Mouse (Mus musculus) kidney, postnatal 0 days (tissue): Measurements from ENCODE around the gene Snta1. TPM values are rescaled to one million over a fixed set of nuclear protein-coding genes. Genes with fewer than 3 reads are reported as not detected.

ENCODE experiments used
- ATAC-seq: fragments of 200-750 bp; cut with Nextera tagmentation; replicated peaks from 2 replicates; pipeline ENCODE4 v1.8.0; 2017; ENCODE audit warnings: low read depth, moderate number of reproducible peaks, moderate TSS enrichment, moderate library complexity; ENCODE audit not compliant: low FRiP score
- DNase-seq: peaks from one replicate; pipeline ENCODE4 v3.0.0-alpha.2; 2016; ENCODE audit warnings: low spot score
- H3K27ac ChIP-seq: fragments of 300-500 bp; sonication (generic); 2 replicates; pipeline ENCODE4 v1.5.1; 2014; ENCODE audit warnings: mild to moderate bottlenecking
- H3K27me3 ChIP-seq: fragments of 300-500 bp; sonication (generic); 2 replicates; pipeline ENCODE4 v1.6.1; 2014; ENCODE audit warnings: low read length, mixed read lengths; ENCODE audit not compliant: insufficient read depth
- H3K36me3 ChIP-seq: fragments of 300-500 bp; sonication (generic); 2 replicates; pipeline ENCODE4 v1.6.1; 2014; ENCODE audit warnings: low read length, mixed read lengths; ENCODE audit not compliant: insufficient read depth
- H3K4me1 ChIP-seq: fragments of 300-500 bp; sonication (generic); replicated peaks from 2 replicates; pipeline ENCODE4 v1.6.1; 2014; ENCODE audit warnings: antibody characterized with exemption, low read length, mixed read lengths; ENCODE audit not compliant: insufficient read depth
- H3K4me2 ChIP-seq: fragments of 300-500 bp; sonication (generic); 2 replicates; pipeline ENCODE4 v1.6.1; 2014; ENCODE audit warnings: mild to moderate bottlenecking, low read length, moderate library complexity, mixed read lengths
- H3K4me3 ChIP-seq: fragments of 300-500 bp; sonication (generic); replicated peaks from 2 replicates; pipeline ENCODE4 v1.5.1; 2014; ENCODE audit warnings: low read depth, low read length
- H3K9ac ChIP-seq: fragments of 300-500 bp; sonication (generic); 2 replicates; pipeline ENCODE4 v1.6.1; 2014; ENCODE audit warnings: low read depth, low read length
- H3K9me3 ChIP-seq: fragments of 300-500 bp; sonication (generic); replicated peaks from 2 replicates; pipeline ENCODE4 v1.6.1; 2016; ENCODE audit warnings: low read length, inconsistent platforms, mixed read lengths
- CTCF ChIP-seq: IDR thresholded peaks from 2 replicates; pipeline ENCODE4 v1.5.1; 2016; ENCODE audit warnings: antibody characterized with exemption, low read depth, mild to moderate bottlenecking, moderate library complexity
- WGBS: fragments of 180-500 bp; shearing (Covaris S2); extraction: QIAGEN DNeasy Blood & Tissue Kit; methylation state at CpG from one replicate; pipeline ENCODE4 v1.1.7; 2014; 5-methylcytosine and 5-hydroxymethylcytosine counted together
- polyA plus RNA-seq: library from polyadenylated mRNA; unstranded; fragments of >200 nt; fragmentation: Nextera tagmentation; extraction: Ambion mirVana; gene quantifications from 2 replicates; pipeline ENCODE4 v1.2.1, GENCODE M21; 2015

Snta1 gene
- polyA plus RNA-seq, 1 experiment from 2014 or later: 16.8 TPM

DNA sequence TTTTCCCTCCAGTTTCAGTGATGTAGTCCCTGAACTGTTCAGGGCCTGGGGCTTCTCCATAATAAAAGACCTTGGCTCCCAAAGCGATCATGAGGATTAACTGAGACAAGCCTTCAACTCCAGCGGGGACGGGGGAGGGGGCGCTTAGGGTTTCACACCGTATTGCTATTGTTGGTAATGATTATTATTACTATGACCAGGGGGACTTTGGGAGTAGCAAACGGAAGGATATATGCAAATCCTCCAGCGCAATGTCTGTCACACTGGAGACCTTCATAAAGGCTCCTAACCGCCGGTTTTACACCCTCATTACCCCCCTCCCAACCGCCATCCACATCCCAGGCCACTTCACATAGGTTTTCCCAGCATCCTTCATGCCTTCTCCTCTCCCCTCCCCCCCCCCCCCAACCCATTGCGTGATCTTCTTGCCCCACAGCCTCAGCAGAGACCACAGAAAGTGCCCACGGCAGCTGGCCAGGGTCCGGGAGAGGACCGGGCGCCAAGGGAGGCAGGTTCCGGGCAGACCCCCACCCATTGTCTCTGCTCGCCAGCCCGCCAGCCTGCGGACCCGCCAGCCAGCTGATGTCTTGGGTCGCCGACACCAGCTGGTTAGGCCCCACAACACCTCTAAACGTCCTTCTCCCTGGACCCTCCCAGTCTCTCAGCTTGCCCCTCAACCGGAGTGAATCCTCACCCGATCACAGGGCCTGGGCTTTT is 18.4 kb upstream of the Snta1 start:
- DNase-seq: peak; percentile 31
- no peaks in the 10 kb centered on the region for H3K27me3 ChIP-seq
- no peaks in the 10 kb centered on the region for H3K36me3 ChIP-seq
- peak overlapping the region; percentile 88 for H3K4me2 ChIP-seq
- H3K27ac ChIP-seq: peak overlapping the region; percentile 65; the same call in 1 of the 2 replicates
- ATAC-seq: peak; percentile 53; the same call in 1 of the 2 replicates
- H3K9me3 ChIP-seq: no peaks in the 10 kb centered on the region
- 0 out of 2 replicates have a peak, but pooled peaks cover 5% of the 10 kb centered on the region for H3K4me1 ChIP-seq
- no peak for TF ChIP-seq CTCF
- peak overlapping the region; percentile 71 for H3K9ac ChIP-seq
- peak overlapping the region; percentile 41 for H3K4me3 ChIP-seq
- WGBS: 6% methylated on average over 25 of the region's 25 CpGs

DNA sequence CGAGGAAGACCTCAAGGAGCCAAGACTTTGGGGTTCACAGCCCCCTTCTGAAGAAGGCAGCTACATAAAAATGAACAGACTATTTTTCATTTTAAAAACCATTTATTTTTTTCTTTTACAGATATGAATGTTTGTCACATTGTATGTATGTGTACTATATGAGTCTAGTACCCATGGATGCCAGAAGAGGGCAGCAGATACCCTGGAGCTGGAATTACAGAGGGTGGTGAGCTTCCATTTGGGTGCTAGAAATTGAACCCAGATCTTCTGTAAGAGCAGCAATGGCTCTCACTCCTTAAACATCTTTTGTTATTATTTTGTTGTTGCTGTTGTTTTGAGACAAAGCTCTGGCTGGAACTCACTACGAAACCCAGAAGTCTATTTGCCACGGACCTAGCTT is 17.6 kb upstream of the Snta1 start:
- TF ChIP-seq CTCF: peak; percentile 44; the same call in 1 of the 2 replicates
- WGBS: 87% methylated on average over 3 of the region's 3 CpGs
- H3K4me2 ChIP-seq: no peak overlapping the region
- H3K4me1 ChIP-seq: 0 out of 2 replicates have a peak, but pooled peaks cover 5% of the 10 kb centered on the region
- H3K27ac ChIP-seq: no peak overlapping the region
- no peak overlapping the region for H3K4me3 ChIP-seq
- no peaks in the 10 kb centered on the region for H3K36me3 ChIP-seq
- no peak overlapping the region for H3K9ac ChIP-seq
- DNase-seq: no peak
- no peak for ATAC-seq
- H3K27me3 ChIP-seq: no peaks in the 10 kb centered on the region
- H3K9me3 ChIP-seq: no peaks in the 10 kb centered on the region

DNA sequence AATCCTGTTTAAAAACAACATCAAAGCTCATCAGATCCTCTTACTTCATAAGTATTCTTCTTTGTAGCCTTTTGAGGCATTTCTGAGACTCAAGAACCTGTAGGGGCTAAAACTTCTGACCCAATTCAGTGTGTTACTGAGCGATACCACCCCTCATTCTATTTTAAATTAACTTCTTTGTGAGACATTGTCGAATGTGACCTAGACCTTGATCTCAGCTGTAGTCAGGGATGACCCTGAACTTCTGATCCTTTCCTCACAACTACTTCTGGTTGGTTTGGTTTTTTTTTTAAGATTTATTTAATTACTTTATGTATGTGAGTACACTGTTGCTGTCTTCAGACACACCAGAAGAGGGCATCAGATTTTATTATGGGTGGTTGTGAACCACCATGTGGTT is 15.6 kb upstream of the Snta1 start:
- TF ChIP-seq CTCF: no peak
- Histone ChIP-seq H3K4me2 (no peak overlapping the region), H3K27ac (no peak overlapping the region), H3K36me3 (no peaks in the 10 kb centered on the region), H3K9ac (no peak overlapping the region), H3K9me3 (no peaks in the 10 kb centered on the region), H3K4me3 (no peak overlapping the region), H3K4me1 (0 out of 2 replicates have a peak, but pooled peaks cover 5% of the 10 kb centered on the region), H3K27me3 (no peaks in the 10 kb centered on the region)
- no peak for DNase-seq
- no peak for ATAC-seq
- WGBS: 81% methylated on average over 2 of the region's 2 CpGs

DNA sequence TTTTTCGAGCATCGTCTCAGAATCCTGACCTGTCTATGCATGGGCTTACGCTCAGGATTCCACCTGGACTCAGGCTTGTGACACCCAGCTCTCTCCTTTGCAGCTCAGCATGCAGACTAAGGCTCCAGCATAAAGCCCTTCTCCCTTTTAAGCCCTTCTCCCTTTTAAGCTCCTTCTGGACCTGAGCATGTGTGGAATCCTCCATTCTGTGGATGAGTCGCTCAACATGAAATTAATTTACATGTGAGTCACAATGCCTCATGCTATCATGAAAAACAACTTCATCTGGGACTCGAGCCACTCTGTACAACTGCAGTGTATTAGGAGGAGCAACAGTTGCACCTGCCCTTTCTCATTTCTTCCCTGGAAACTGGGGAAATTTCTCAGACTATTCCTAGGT is 14.3 kb upstream of the Snta1 start:
- DNase-seq (no peak), ATAC-seq (no peak)
- H3K4me3 ChIP-seq: no peak overlapping the region
- H3K4me2 ChIP-seq: no peak overlapping the region
- 79% methylated on average over 5 of the region's 5 CpGs for WGBS
- TF ChIP-seq CTCF: no peak
- no peaks in the 10 kb centered on the region for H3K36me3 ChIP-seq
- no peak overlapping the region for H3K9ac ChIP-seq
- no peaks in the 10 kb centered on the region for H3K27me3 ChIP-seq
- H3K4me1 ChIP-seq: no peaks in the 10 kb centered on the region
- no peaks in the 10 kb centered on the region for H3K9me3 ChIP-seq
- no peak overlapping the region for H3K27ac ChIP-seq

DNA sequence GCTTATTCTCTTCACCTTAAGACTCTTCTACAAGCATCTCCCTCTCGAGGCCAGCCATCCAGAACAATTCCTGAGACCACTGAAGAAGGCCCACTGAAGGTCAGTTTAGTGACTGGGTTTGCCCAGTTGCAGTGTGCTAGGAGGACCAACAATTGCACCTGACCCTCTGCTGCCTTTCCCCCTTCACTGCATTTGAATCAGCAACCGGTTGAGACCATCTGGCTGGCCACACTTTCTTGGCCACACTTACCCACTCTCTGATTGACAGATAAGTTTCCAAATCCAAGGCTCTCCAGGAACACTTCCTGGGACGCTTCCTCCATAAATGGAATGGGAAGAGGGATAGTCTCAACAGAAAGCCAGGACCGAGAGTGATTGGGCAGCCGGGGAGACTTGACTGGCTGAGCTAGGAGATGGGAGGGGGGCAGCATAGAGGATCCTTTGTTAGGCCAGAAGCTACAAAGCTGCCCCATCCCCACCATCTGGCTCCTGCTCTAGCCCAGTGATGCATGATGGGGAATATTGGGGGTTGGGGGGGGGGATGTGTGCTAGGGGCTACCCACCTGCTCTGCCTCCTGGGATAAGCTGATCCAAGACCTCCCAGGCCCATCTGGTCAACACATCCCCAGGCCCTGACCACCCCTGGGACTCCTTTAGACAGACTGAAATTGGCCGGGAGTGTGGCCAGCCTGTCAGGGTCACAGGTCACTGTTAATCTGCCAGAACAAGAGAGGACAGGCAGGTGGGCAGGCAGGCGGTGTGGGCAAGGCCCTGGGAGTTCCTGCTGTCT is 13.2 kb upstream of the Snta1 start:
- Histone ChIP-seq H3K4me3 (no peak overlapping the region), H3K4me2 (no peak overlapping the region), H3K4me1 (no peaks in the 10 kb centered on the region), H3K9me3 (no peaks in the 10 kb centered on the region), H3K27ac (no peak overlapping the region), H3K27me3 (no peaks in the 10 kb centered on the region), H3K9ac (no peak overlapping the region), H3K36me3 (no peaks in the 10 kb centered on the region)
- WGBS: 28% methylated on average over 7 of the region's 7 CpGs
- no peak for TF ChIP-seq CTCF
- ATAC-seq (peak; percentile 59; the same call in 1 of the 2 replicates), DNase-seq (no peak)

GRCm38 (mm10) chr2:154419631-154420515 is 12.0 kb upstream of the Snta1 start:
- 86% methylated on average over 9 of the region's 9 CpGs for WGBS

More at GRCm38 (mm10) chr2:154419631-154420515, 12.0 kb upstream of the Snta1 start:
- H3K9ac ChIP-seq: no peak overlapping the region
- no peaks in the 10 kb centered on the region for H3K4me1 ChIP-seq
- DNase-seq (no peak), ATAC-seq (no peak)
- H3K9me3 ChIP-seq: no peaks in the 10 kb centered on the region
- no peaks in the 10 kb centered on the region for H3K27me3 ChIP-seq
- no peak overlapping the region for H3K4me3 ChIP-seq
- no peak; the same call in 1 of the 2 replicates for TF ChIP-seq CTCF
- no peak overlapping the region for H3K27ac ChIP-seq
- no peak overlapping the region for H3K4me2 ChIP-seq
- H3K36me3 ChIP-seq: no peaks in the 10 kb centered on the region
